Mouse (Mus musculus) monocyte, adult 5-6 weeks (primary cell): ENCODE data around the gene Hdac9. TPM values are rescaled to one million over a fixed set of nuclear protein-coding genes. Genes with fewer than 3 reads are reported as not detected.

Experiments
- ATAC-seq: fragments of 153-309, 156-312 bp; replicated peaks from 2 replicates; pipeline ENCODE4 v1.8.0; 2017; ENCODE audit warnings: mild to moderate bottlenecking; ENCODE audit not compliant: low TSS enrichment, insufficient number of reproducible peaks, severe bottlenecking, poor library complexity, low FRiP score
- total RNA-seq: library from RNA; stranded (forward); fragments of 200-1000, 200-491, 200-594 nt; gene quantifications from 3 replicates; pipeline ENCODE4 v1.2.3, GENCODE M21; 2017

Hdac9 gene
- total RNA-seq, 1 experiment from 2014 or later = 8.8 TPM

DNA sequence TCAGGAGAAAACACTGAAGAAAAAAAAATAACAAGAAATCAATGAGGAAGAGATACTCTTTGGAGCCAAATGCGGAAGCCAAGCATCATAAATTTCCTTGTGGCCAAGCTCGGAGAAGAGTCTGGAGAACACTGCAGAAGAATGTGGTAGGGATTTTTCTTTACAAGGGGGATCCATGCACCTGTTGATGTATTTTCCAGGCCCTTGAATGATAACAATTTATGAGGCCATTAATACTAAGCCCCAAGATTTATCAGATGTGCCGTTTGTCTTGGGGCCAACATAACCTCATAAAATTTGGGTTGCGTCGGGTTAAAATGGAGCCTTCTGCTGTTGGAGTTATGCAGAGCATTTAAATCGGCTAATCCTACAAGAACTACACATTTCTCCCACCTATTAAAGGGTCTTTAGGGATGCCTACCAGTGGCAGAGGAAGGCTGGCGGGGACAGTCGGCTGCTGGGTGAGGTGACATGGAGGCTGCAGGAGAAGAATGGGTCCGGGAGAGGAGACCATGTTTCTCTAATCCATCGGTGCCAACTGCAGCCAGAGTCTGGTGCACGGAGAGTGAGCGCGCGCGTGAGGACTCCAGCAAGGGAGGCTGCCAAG lies 604.7 kb downstream of the Hdac9 start:
- no peak for ATAC-seq

DNA sequence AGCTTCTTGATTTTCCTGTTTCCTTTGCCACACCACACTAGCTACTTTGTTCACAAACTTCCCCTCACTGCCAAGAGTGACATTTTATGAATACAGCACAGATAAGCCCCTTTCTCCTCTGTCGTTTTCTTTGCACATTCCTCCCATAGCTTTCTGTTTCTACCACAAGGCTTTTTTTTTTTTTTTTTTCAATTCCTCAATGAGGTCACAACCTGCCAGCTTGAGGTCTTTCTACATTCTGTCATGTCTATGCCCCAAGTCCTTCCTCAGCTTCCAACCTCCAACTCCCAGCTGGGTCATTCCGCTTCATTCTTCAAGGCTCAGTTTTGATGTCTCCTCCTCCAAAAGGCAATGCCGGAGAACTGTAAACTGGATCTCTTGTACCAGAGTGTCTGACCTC lies 611.4 kb downstream of the Hdac9 start:
- no peak for ATAC-seq

DNA sequence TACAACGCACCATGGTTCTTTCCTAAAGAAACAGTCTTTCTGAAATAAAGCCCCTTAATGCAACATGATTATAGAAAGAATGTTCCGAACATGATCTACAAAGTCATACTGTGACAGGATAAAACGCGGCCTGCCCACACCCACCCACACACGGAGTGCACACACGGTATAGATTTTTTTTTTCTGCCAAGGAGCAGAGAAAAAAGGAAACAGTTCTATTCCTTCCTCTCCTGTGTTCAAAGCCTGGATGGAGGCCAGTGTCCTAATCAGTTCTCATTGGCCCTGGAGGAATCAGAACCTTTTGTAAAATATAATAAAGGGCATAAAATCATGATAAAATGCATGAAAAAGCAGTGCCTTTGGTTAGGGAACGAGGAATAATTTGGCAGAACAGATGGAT lies 624.5 kb downstream of the Hdac9 start:
- ATAC-seq = no peak

GRCm38 (mm10) chr12:34287218-34287617 lies 629.7 kb downstream of the Hdac9 start:
- no peak for ATAC-seq

DNA sequence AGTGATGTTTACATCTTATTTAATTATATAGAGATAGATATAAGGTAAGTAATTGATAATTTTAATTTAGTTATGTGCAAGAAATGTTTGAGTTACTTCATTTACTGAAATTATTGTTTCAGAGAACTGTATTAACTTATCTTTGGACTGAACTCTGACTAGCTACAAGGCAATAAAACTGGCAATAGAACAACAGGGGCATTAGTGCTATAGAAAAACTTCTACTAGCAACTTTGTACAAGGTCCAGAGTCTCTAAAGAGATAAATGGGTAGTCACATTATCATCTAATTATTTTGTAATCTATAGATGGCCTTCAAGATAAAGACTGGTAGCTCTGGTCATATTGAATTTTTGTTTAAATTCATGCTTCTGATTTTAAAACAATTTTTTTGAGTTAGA lies 632.0 kb downstream of the Hdac9 start:
- ATAC-seq = no peak

GRCm38 (mm10) chr12:34284396-34284795 lies 632.5 kb downstream of the Hdac9 start:
- no peak for ATAC-seq

DNA sequence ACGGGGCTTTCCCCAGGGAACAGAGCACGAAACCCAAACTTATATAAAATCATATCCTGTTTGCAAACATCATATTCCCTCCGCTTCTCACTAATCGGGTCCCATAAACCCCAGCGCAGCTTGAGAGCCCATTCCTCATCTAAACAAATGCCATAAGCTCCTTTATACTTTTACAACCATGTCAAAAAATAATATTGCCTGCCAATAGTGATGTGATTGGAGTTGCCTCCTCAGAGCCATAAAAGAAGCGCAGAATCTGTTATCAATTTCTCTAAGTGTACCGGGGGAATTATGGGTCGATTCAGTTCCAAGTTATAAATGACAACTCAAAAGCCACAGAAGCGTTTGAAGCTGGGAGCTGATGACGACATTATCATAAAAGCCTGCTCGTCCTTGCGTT lies 638.1 kb downstream of the Hdac9 start:
- no peak for ATAC-seq

DNA sequence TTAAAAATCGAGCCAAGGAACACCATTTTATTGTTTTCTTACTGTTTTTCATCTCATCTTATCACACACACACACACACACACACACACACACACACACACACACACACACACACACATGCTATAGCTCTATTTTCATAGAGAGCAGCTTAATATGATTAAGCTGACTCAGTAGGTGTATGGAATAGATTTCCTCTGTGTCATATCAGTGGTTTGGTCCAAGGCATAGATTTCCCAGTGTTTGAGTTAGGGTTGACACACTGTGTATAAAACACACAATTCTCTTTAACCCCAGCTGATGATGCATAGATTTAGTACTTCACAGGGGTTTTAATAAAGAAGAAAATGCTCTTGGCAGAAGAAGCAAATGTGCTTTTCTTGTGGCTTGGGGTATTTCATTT lies 643.1 kb downstream of the Hdac9 start:
- ATAC-seq = no peak

DNA sequence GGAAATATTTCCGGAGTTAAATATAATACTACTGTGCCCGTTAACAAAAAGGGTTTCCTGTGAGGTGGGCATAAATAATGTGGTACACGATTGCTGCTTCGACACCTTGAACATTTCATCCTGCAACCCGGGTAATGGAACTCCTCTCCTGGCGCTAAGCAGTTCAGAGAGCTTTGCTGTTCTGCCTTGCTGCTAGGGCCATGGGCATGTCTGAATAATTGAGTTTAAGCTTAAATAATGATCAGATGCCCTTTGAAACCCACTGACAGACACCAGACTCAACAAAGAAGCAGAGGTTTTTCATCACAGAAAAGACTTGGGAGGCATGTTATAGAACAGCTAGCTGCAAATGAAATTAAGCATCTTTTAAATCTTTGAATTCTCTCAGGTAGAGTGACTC lies 646.8 kb downstream of the Hdac9 start:
- no peak for ATAC-seq

DNA sequence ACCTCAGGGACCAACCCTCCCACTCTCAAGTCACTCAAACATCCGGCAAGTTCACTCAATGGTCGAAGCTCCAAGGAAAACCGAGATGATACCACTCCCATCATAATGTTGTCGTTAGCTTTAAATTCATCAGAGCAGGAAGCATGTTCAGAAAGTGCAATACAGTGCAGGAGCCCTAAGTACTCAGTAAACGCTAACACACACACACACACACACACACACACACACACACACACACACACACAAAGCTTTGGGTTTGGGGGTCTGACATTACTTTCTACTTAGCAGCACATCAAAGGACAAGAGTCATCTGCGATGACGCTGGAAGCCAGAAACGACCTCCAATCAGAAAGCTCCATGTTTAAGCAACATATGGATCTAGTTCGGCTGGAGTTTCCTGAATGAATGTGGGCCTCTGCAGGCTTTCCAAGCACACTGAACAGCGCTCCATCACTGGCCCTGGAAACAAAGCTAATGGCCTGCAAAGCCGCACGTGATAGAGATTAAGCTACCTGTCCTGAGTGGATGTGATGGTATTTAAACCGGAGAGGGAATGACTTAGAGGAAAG lies 647.3 kb downstream of the Hdac9 start:
- ATAC-seq = no peak

GRCm38 (mm10) chr12:34259651-34260050 lies 657.2 kb downstream of the Hdac9 start:
- no peak for ATAC-seq

GRCm38 (mm10) chr12:34249160-34249559 lies 667.7 kb downstream of the Hdac9 start:
- no peak for ATAC-seq

DNA sequence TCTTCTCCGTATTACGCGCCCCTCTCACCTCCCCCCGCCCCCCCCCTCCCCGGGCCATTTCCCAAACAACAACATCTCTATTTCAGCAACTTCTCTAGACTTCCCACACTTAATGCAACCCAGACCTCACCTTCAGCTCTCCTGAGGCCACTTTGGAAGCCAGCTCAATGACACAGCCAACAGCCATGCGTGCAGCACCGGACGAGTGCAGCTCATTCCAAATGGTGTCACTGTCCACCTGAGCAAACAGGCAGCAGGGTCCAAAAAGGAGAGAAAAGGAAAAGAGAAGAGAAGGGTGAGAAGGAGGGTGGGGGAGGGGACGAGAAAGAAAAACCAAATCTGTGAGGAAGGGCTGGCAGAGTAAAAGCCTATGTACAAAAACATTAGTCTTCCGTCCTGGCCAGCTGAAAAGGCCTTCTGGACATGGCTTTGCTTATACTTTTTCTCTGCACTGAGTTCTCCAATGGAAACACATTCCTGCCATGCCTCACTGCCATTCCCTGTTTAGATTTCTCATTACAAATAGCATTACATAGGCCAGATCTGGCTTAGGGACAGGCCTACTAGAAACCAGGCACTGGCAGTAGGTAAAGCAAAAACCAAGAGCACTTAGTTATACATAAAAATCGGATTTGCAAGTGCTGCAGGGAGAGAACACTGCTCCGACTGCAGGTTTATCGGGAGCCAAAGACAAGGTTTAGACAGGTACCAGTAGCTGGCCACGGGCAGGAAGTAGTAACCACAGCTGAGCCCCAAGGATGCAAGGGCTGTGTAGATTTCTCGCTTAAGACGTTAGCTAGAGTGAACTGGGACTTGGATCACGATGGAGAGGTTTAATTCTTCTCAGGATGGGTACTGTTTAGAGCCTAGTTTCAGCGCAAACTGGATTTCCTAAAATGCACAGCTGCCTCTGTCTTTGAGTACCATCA lies 668.4 kb downstream of the Hdac9 start:
- ATAC-seq = no peak

- no peak for ATAC-seq
These were observed 678.1 kb downstream of the Hdac9 start for GRCm38 (mm10) chr12:34238796-34239195.

GRCm38 (mm10) chr12:34231621-34232150 lies 685.2 kb downstream of the Hdac9 start:
- ATAC-seq = no peak

DNA sequence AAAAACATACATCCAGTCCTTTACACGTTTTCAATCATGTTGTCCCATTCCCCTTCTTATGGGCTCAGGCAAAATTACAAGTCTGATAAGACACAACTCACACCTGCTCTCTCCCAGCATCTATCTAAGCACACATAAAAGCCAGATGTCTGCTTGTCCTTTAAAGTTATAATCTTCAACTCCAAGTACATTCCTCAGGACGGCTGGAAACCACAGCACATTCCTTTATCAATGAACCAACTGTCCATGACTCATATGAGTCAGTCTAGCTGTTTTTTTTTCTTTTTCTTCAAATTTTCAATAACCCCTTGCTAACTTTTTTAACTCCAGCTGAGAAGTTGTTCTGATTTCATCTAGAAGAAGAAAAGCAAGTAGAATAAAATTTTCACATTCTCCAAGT lies 692.4 kb downstream of the Hdac9 start:
- ATAC-seq = no peak

- no peak; the same call in 1 of the 2 replicates for ATAC-seq
These were observed 695.9 kb downstream of the Hdac9 start for GRCm38 (mm10) chr12:34221014-34221413.

GRCm38 (mm10) chr12:34220051-34220926 lies 696.6 kb downstream of the Hdac9 start:
- ATAC-seq = no peak

- ATAC-seq = no peak
These were observed 698.3 kb downstream of the Hdac9 start for GRCm38 (mm10) chr12:34218561-34218960.
